Mouse (Mus musculus): Measurements from ENCODE around the gene Pet100. TPM values are rescaled to one million over a fixed set of nuclear protein-coding genes. Genes with fewer than 3 reads are reported as not detected.
"Not testable (repeated sequence)": the region's sequence is repeated elsewhere in the genome, so short reads cannot be mapped to it uniquely, and the experiment has no call there.

Gene Pet100
- 51.7 TPM for polyA plus RNA-seq (2012; fragmentation: generic; extraction: Trizol)

- H3ac ChIP-seq (ENCODE audit: control insufficient read depth, insufficient read length): peak within 1 kb of the TSS; percentile 11
Observed at GRCm38 (mm10) chr8:3621199-3621970, at the start of gene Pet100, which contains the start of gene Xab2. Gene Pet100 (plus strand): TSS chr8:3621548. Gene Xab2 (minus strand): TSS chr8:3621316.

GRCm38 (mm10) chr8:3574546-3574945 lies 46.8 kb upstream of the Pet100 start:
- H3K36me3 ChIP-seq (ENCODE audit: control insufficient read depth, insufficient read depth): no peaks in the 10 kb centered on the region
- H3ac ChIP-seq (ENCODE audit: control insufficient read depth, insufficient read length): no peak overlapping the region
- H3K4me2 ChIP-seq (ENCODE audit: low read depth): no peak overlapping the region
- peaks cover 17% of the 10 kb centered on the region for H3K27me3 ChIP-seq (ENCODE audit: control insufficient read depth, insufficient read depth, insufficient read length)
- H3K4me3 ChIP-seq: no peak overlapping the region
- TF ChIP-seq MYOG (IDR thresholded peaks at IDR 0.05; ENCODE audit: control insufficient read depth in 1 of 3, insufficient read depth in 1 of 3, insufficient read length in 2 of 3, low read depth in 2 of 3) (no peak), SRF (IDR thresholded peaks at IDR 0.05; ENCODE audit: control insufficient read depth, insufficient read length, low read depth) (no peak), USF1 (IDR thresholded peaks at IDR 0.05; ENCODE audit: low read depth) (no peak), MAX (IDR thresholded peaks at IDR 0.05; ENCODE audit: low read depth) (no peak), POLR2AphosphoS2 (IDR thresholded peaks at IDR 0.05; ENCODE audit: insufficient read length, low read depth) (no peak), MYOD1 (IDR thresholded peaks at IDR 0.05; ENCODE audit: control insufficient read depth in 1 of 3, insufficient read length in 2 of 3, low read depth in 2 of 3) (no peak), POLR2A (IDR thresholded peaks at IDR 0.05; ENCODE audit: insufficient read length, low read depth) (no peak), REST (IDR thresholded peaks at IDR 0.05; ENCODE audit: insufficient read depth, insufficient read length) (no peak), CEBPB (IDR thresholded peaks at IDR 0.05; ENCODE audit: insufficient read depth, poor library complexity, severe bottlenecking) (no peak), TCF3 (IDR thresholded peaks at IDR 0.05; ENCODE audit: insufficient read length, low read depth) (no peak), E2F4 (IDR thresholded peaks at IDR 0.05; ENCODE audit: insufficient read depth) (no peak), TCF12 (IDR thresholded peaks at IDR 0.05; ENCODE audit: insufficient read depth, poor library complexity, severe bottlenecking) (no peak)
- no peaks in the 10 kb centered on the region for H3K79me2 ChIP-seq (ENCODE audit: control insufficient read depth, insufficient read depth)

More at GRCm38 (mm10) chr8:3621199-3621970, at the start of gene Pet100, which contains the start of gene Xab2:
- TF ChIP-seq SRF (IDR thresholded peaks at IDR 0.05; ENCODE audit: control insufficient read depth, insufficient read length, low read depth) (peak; percentile 84), POLR2A (IDR thresholded peaks at IDR 0.05; ENCODE audit: insufficient read length, low read depth) (peak; percentile 68), POLR2AphosphoS2 (IDR thresholded peaks at IDR 0.05; ENCODE audit: insufficient read length, low read depth) (peak; percentile 51), TCF3 (IDR thresholded peaks at IDR 0.05; ENCODE audit: insufficient read length, low read depth) (no peak), TCF12 (IDR thresholded peaks at IDR 0.05; ENCODE audit: insufficient read depth, poor library complexity, severe bottlenecking) (no peak), E2F4 (IDR thresholded peaks at IDR 0.05; ENCODE audit: insufficient read depth) (peak; percentile 4)
- H3K4me3 ChIP-seq: peak within 1 kb of the TSS; percentile 91
- no peaks in the 10 kb centered on the region for H3K27me3 ChIP-seq (ENCODE audit: control insufficient read depth, insufficient read depth, insufficient read length)
- peak within 1 kb of the TSS; percentile 93 for H3K4me2 ChIP-seq (ENCODE audit: low read depth)
- peaks cover 27% of the 10 kb centered on the region for H3K79me2 ChIP-seq (ENCODE audit: control insufficient read depth, insufficient read depth)
- H3K36me3 ChIP-seq (ENCODE audit: control insufficient read depth, insufficient read depth): no peaks in the 10 kb centered on the region

DNA sequence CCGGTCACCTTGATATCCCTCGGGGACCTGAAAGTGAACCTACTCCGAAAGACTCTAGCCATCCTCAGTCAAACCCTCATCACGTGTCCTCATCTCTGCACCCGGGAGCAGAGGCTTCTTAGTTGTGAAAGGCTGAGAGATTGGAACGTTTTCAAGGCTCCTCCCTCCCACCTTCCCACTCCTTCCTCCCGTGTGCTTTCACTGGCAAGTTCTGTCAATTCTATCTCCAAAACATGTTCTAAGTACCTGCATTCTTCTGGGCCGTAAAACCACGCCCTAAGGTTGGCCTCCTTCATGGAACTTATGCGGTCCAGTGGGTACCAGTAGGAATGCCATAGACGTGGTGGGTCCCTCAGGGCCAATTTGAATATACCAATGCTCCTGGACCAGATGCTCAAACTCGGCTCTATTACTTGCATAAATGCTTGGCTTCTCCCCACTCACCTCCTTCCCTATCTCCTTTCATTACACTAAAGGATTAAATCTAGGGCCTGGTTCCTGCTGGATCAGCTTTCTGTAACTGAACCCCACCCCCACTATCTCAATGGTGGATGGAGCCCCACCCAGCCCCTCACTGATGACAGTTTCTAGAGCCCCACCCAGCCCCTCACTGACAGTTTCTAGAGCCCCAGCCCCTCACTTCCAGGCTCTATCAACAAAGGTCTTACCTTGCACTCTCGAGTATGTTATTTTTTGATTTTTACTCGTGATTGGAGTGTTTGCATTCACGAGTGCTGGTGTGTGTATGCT lies 45.0 kb upstream of the Pet100 start:
- Histone ChIP-seq H3K4me2 (ENCODE audit: low read depth) (no peak overlapping the region), H3K4me3 (no peak overlapping the region), H3ac (ENCODE audit: control insufficient read depth, insufficient read length) (no peak overlapping the region), H3K79me2 (ENCODE audit: control insufficient read depth, insufficient read depth) (no peaks in the 10 kb centered on the region), H3K27me3 (ENCODE audit: control insufficient read depth, insufficient read depth, insufficient read length) (peaks cover 19% of the 10 kb centered on the region), H3K36me3 (ENCODE audit: control insufficient read depth, insufficient read depth) (no peaks in the 10 kb centered on the region)
- TF ChIP-seq SRF (IDR thresholded peaks at IDR 0.05; ENCODE audit: control insufficient read depth, insufficient read length, low read depth) (no peak), POLR2A (IDR thresholded peaks at IDR 0.05; ENCODE audit: insufficient read length, low read depth) (no peak), TCF3 (IDR thresholded peaks at IDR 0.05; ENCODE audit: insufficient read length, low read depth) (no peak), POLR2AphosphoS2 (IDR thresholded peaks at IDR 0.05; ENCODE audit: insufficient read length, low read depth) (no peak), REST (IDR thresholded peaks at IDR 0.05; ENCODE audit: insufficient read depth, insufficient read length) (no peak), MYOD1 (IDR thresholded peaks at IDR 0.05; ENCODE audit: control insufficient read depth in 1 of 3, insufficient read length in 2 of 3, low read depth in 2 of 3) (no peak), TCF12 (IDR thresholded peaks at IDR 0.05; ENCODE audit: insufficient read depth, poor library complexity, severe bottlenecking) (no peak), MYOG (IDR thresholded peaks at IDR 0.05; ENCODE audit: control insufficient read depth in 1 of 3, insufficient read depth in 1 of 3, insufficient read length in 2 of 3, low read depth in 2 of 3) (no peak), MAX (IDR thresholded peaks at IDR 0.05; ENCODE audit: low read depth) (no peak), E2F4 (IDR thresholded peaks at IDR 0.05; ENCODE audit: insufficient read depth) (no peak), CEBPB (IDR thresholded peaks at IDR 0.05; ENCODE audit: insufficient read depth, poor library complexity, severe bottlenecking) (no peak), USF1 (IDR thresholded peaks at IDR 0.05; ENCODE audit: low read depth) (no peak)

DNA sequence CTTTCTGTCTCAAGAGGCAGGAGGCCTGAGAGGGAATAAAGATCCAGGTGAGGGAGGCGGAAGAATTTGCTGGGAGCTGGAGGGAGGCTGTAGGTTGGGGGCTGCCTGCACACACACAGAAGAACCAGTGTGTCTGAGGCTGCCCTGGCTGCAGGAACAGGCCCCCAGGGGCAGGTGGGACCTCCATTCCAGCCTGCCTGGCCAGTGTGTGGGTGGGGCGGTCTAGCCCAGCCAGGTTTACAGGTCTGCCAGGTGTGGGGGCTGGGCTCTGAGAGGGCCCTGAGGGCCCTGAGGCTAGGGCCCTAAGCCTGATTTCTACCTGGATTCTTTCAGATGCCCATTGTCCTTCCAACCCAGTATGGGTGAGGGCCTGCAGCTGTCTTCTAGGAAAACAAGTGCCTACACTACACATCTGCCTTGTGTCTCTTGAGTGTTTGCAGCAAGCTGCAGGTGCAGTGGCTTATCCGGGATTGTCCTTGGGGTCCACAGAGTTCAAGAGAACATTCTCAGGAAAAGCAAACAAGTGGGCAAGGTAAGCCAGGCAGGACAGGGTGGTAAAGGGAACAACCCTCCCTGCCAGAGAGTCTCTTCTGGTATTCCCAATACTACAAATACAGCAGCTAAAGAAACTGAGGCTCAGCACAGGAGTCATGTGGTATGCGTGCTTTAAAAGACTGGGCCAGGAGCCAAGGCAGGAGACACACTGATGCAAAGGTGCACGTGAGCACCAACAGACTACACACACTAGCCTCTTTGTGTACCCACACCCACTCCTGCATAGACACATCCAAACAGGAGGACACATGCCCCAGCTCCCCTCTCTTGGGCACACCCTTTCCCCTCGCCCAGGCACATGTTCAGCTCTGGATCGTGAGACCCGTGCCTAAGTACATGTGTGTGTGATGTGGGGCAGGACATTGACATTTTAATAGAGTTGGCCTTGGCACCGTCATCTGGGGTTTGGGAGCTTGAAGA lies 41.7 kb upstream of the Pet100 start:
- H3K36me3 ChIP-seq (ENCODE audit: control insufficient read depth, insufficient read depth): no peaks in the 10 kb centered on the region
- no peak overlapping the region for H3K4me3 ChIP-seq
- H3ac ChIP-seq (ENCODE audit: control insufficient read depth, insufficient read length): no peak overlapping the region
- peaks cover 13% of the 10 kb centered on the region for H3K27me3 ChIP-seq (ENCODE audit: control insufficient read depth, insufficient read depth, insufficient read length)
- TF ChIP-seq MYOG (IDR thresholded peaks at IDR 0.05; ENCODE audit: control insufficient read depth in 1 of 3, insufficient read depth in 1 of 3, insufficient read length in 2 of 3, low read depth in 2 of 3) (no peak), MAX (IDR thresholded peaks at IDR 0.05; ENCODE audit: low read depth) (no peak), POLR2A (IDR thresholded peaks at IDR 0.05; ENCODE audit: insufficient read length, low read depth) (no peak), REST (IDR thresholded peaks at IDR 0.05; ENCODE audit: insufficient read depth, insufficient read length) (no peak), SRF (IDR thresholded peaks at IDR 0.05; ENCODE audit: control insufficient read depth, insufficient read length, low read depth) (no peak), POLR2AphosphoS2 (IDR thresholded peaks at IDR 0.05; ENCODE audit: insufficient read length, low read depth) (no peak)
- H3K4me2 ChIP-seq (ENCODE audit: low read depth): no peak overlapping the region
- H3K79me2 ChIP-seq (ENCODE audit: control insufficient read depth, insufficient read depth): no peaks in the 10 kb centered on the region

DNA sequence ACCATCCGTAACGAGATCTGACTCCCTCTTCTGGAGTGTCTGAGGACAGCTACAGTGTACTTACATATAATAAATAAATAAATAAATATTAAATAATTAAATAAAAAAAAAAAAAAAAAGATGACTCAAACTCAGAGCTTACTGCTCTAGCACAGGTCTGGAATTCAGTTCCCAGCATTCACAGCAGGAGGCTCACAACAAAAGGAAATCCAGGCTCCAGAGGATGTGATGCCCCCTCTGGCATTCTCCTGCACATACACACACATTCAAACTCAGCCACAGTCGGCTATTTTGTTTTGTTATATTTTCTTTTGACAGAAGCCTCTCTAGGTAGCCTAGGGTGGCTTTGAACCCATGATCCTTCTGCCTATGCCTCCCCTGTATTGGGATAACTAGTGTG lies 39.4 kb upstream of the Pet100 start:
- H3K4me2 ChIP-seq (ENCODE audit: low read depth); H3ac ChIP-seq (ENCODE audit: control insufficient read depth, insufficient read length); H3K4me3 ChIP-seq; H3K79me2 ChIP-seq (ENCODE audit: control insufficient read depth, insufficient read depth); H3K36me3 ChIP-seq (ENCODE audit: control insufficient read depth, insufficient read depth): not testable (repeated sequence)
- peaks cover 13% of the 10 kb centered on the region for H3K27me3 ChIP-seq (ENCODE audit: control insufficient read depth, insufficient read depth, insufficient read length)
